Mouse (Mus musculus): Measurements from ENCODE around the gene Slc25a20. TPM values are rescaled to one million over a fixed set of nuclear protein-coding genes. Genes with fewer than 3 reads are reported as not detected.

Slc25a20 gene
- total and polyA plus RNA-seq, 3 experiments: 122 to 203 (median 190) TPM

DNA sequence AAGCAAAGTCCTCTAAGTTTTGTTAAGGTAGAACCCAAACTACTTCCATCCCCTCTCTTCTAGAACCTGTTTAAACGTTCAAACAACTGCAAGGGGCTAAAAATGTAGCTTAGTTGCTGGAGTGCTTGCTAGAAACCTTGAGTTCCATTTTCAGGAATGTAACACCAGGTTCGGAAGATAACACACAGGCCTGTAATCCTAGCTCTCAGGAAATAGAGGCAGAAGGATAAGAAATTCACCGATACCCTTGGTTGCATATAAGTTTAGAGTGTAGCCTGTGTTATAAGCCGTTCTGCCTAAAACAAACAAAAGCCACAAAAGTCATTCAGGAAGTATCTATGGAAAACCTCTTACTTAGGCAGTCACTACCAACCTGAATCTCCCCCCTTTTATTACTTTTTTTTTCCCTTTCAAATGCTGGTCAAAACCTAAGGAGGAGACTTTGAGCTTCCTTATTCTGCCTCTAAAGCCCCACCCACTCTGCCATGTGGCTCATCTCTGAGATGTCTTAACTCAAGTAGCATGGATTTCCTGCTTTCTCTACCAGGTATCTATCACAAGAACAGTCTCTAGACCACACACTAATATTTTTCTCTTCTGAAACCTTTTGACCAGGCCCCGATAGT, 30.1 kb upstream of the Slc25a20 start:
- intact Hi-C loops (cut with DNase I): no loop called here
- no peaks in the 10 kb centered on the region for H3K27me3 ChIP-seq (ENCODE audit: control insufficient read depth, insufficient read depth, low read length)
- H3K9ac ChIP-seq (ENCODE audit: low read depth, low read length): no peak overlapping the region
- no peaks in the 10 kb centered on the region for H3K4me1 ChIP-seq (ENCODE audit: control insufficient read depth, insufficient read depth, low read length)
- TF ChIP-seq CTCF (IDR thresholded peaks at IDR 0.05) (no peak), POLR2A (IDR thresholded peaks at IDR 0.05; ENCODE audit: insufficient read depth, low read depth, low read length) (no peak), EP300 (IDR thresholded peaks at IDR 0.05; ENCODE audit: insufficient read depth, low read depth, low read length) (no peak)
- peaks cover 9% of the 10 kb centered on the region for H3K36me3 ChIP-seq (ENCODE audit: control insufficient read depth, insufficient read depth, low read length)
- 62% methylated on average over 5 of the region's 5 CpGs for WGBS
- no peak for DNase-seq
- H3K27ac ChIP-seq: no peak overlapping the region
- peaks cover 3% of the 10 kb centered on the region for H3K79me2 ChIP-seq (replicated peaks; ENCODE audit: control insufficient read depth, insufficient read depth, low read length)
- H3K4me3 ChIP-seq: no peak overlapping the region

DNA sequence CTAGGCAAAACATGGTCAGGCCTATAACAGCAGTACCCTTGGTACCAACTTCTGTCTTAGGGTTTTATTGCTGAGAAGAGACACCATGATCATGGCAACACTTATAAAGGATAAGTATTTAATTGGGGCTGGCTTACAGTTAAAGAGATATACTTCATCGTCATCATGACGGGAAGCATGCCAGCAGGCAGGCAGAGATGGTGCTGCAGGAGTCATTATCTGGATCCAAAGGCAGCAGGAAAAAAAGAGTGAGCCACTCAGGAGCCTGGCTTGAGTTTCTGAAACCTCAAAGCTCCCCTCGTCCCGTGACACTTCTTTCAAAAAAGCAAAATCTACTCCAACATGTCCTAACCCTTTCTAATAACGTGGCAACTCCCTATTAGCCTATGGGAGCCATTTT, 29.5 kb upstream of the Slc25a20 start:
- intact Hi-C loops (cut with DNase I): no loop called here
- 54% methylated on average over 5 of the region's 5 CpGs for WGBS
- no peak for DNase-seq
- no peak overlapping the region for H3K4me3 ChIP-seq
- H3K4me1 ChIP-seq (ENCODE audit: control insufficient read depth, insufficient read depth, low read length): no peaks in the 10 kb centered on the region
- peaks cover 3% of the 10 kb centered on the region for H3K79me2 ChIP-seq (replicated peaks; ENCODE audit: control insufficient read depth, insufficient read depth, low read length)
- H3K36me3 ChIP-seq (ENCODE audit: control insufficient read depth, insufficient read depth, low read length): peaks cover 7% of the 10 kb centered on the region
- TF ChIP-seq CTCF (IDR thresholded peaks at IDR 0.05) (no peak), EP300 (IDR thresholded peaks at IDR 0.05; ENCODE audit: insufficient read depth, low read depth, low read length) (no peak), POLR2A (IDR thresholded peaks at IDR 0.05; ENCODE audit: insufficient read depth, low read depth, low read length) (no peak)
- H3K9ac ChIP-seq (ENCODE audit: low read depth, low read length): no peak overlapping the region
- H3K27ac ChIP-seq: no peak overlapping the region
- no peaks in the 10 kb centered on the region for H3K27me3 ChIP-seq (ENCODE audit: control insufficient read depth, insufficient read depth, low read length)

DNA sequence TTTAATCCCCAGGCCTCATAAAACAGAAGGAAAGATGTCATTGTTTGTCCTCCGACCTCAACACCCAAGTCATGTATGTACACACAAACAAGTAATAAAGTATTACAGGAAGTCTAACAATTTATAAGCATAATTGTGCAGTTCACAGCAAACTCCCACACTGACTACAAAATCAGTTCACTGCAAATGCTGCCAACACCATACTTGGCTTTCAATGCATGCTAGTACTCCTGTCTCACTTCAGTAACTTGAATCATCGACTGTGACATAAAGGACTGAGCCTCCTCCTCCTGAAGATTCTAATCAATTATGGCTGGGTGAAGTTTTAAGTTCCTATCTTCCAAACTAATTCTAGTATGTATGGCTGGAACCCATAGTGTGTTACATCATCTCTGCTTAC, 28.0 kb upstream of the Slc25a20 start:
- Histone ChIP-seq H3K27ac (no peak overlapping the region), H3K36me3 (ENCODE audit: control insufficient read depth, insufficient read depth, low read length) (peaks cover 13% of the 10 kb centered on the region), H3K4me1 (ENCODE audit: control insufficient read depth, insufficient read depth, low read length) (no peaks in the 10 kb centered on the region), H3K9ac (ENCODE audit: low read depth, low read length) (no peak overlapping the region), H3K79me2 (replicated peaks; ENCODE audit: control insufficient read depth, insufficient read depth, low read length) (peaks cover 8% of the 10 kb centered on the region), H3K27me3 (ENCODE audit: control insufficient read depth, insufficient read depth, low read length) (no peaks in the 10 kb centered on the region), H3K4me3 (no peak overlapping the region)
- WGBS: 53% methylated on average over 2 of the region's 2 CpGs
- DNase-seq: no peak
- intact Hi-C loops (cut with DNase I): no loop called here
- TF ChIP-seq EP300 (IDR thresholded peaks at IDR 0.05; ENCODE audit: insufficient read depth, low read depth, low read length) (no peak), POLR2A (IDR thresholded peaks at IDR 0.05; ENCODE audit: insufficient read depth, low read depth, low read length) (no peak), CTCF (IDR thresholded peaks at IDR 0.05) (no peak)

GRCm38 (mm10) chr9:108635415-108635814, 26.5 kb upstream of the Slc25a20 start:
- Histone ChIP-seq H3K79me2 (replicated peaks; ENCODE audit: control insufficient read depth, insufficient read depth, low read length) (peaks cover 10% of the 10 kb centered on the region), H3K27me3 (ENCODE audit: control insufficient read depth, insufficient read depth, low read length) (no peaks in the 10 kb centered on the region), H3K4me3 (no peak overlapping the region), H3K36me3 (ENCODE audit: control insufficient read depth, insufficient read depth, low read length) (peaks cover 21% of the 10 kb centered on the region), H3K27ac (no peak overlapping the region), H3K9ac (ENCODE audit: low read depth, low read length) (no peak overlapping the region), H3K4me1 (ENCODE audit: control insufficient read depth, insufficient read depth, low read length) (no peaks in the 10 kb centered on the region)
- TF ChIP-seq EP300 (IDR thresholded peaks at IDR 0.05; ENCODE audit: insufficient read depth, low read depth, low read length): no peak
- TF ChIP-seq POLR2A (IDR thresholded peaks at IDR 0.05; ENCODE audit: insufficient read depth, low read depth, low read length): no peak
- no peak for TF ChIP-seq CTCF (IDR thresholded peaks at IDR 0.05)
- DNase-seq: no peak
- intact Hi-C loops (cut with DNase I): no loop called here
- 72% methylated on average over 2 of the region's 2 CpGs for WGBS

- WGBS: 74% methylated on average over 2 of the region's 2 CpGs
- no peak overlapping the region for H3K4me3 ChIP-seq
- no peak overlapping the region for H3K9ac ChIP-seq (ENCODE audit: low read depth, low read length)
- intact Hi-C loops (cut with DNase I): no loop called here
- H3K36me3 ChIP-seq (ENCODE audit: control insufficient read depth, insufficient read depth, low read length): peaks cover 28% of the 10 kb centered on the region
- no peaks in the 10 kb centered on the region for H3K27me3 ChIP-seq (ENCODE audit: control insufficient read depth, insufficient read depth, low read length)
- H3K27ac ChIP-seq: no peak overlapping the region
- no peaks in the 10 kb centered on the region; the same call in 1 of the 2 replicates for H3K4me1 ChIP-seq (ENCODE audit: control insufficient read depth, insufficient read depth, low read length)
- no peak for TF ChIP-seq EP300 (IDR thresholded peaks at IDR 0.05; ENCODE audit: insufficient read depth, low read depth, low read length)
- no peak for TF ChIP-seq CTCF (IDR thresholded peaks at IDR 0.05)
- no peak for TF ChIP-seq POLR2A (IDR thresholded peaks at IDR 0.05; ENCODE audit: insufficient read depth, low read depth, low read length)
- H3K79me2 ChIP-seq (replicated peaks; ENCODE audit: control insufficient read depth, insufficient read depth, low read length): peaks cover 11% of the 10 kb centered on the region
- DNase-seq: no peak
Observed at GRCm38 (mm10) chr9:108639825-108640224, 22.1 kb upstream of the Slc25a20 start.

DNA sequence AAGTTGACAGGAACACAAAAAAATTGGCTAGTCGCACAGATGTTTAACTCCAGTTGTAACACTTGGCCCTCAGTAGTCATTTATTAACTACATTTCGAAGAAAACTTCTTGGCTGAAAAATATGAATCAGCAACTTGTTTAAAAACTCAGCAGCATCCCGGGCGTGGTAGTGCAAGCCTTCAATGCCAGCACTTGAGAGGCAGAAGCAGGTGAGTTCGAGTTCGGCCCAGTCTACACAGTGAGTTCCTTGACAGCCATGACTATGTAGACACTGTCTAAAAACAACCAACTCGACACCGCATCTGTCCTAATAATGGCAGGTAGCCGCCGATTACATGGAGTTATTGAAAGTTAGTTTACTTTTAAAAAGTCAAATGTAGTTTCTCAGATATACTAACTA, 13.7 kb upstream of the Slc25a20 start:
- peak overlapping the region; percentile 99 for H3K27ac ChIP-seq
- WGBS: 18% methylated on average over 10 of the region's 10 CpGs
- peaks cover 8% of the 10 kb centered on the region for H3K79me2 ChIP-seq (replicated peaks; ENCODE audit: control insufficient read depth, insufficient read depth, low read length)
- peak overlapping the region; percentile 99 for H3K9ac ChIP-seq (ENCODE audit: low read depth, low read length)
- DNase-seq: no peak
- H3K36me3 ChIP-seq (ENCODE audit: control insufficient read depth, insufficient read depth, low read length): peaks cover 14% of the 10 kb centered on the region
- H3K4me1 ChIP-seq (ENCODE audit: control insufficient read depth, insufficient read depth, low read length): peaks cover 10% of the 10 kb centered on the region
- no peaks in the 10 kb centered on the region for H3K27me3 ChIP-seq (ENCODE audit: control insufficient read depth, insufficient read depth, low read length)
- peak overlapping the region; percentile 87 for H3K4me3 ChIP-seq
- intact Hi-C loops (cut with DNase I): loop anchor here (5.0 kb wide), 2 partner anchors 44 to 71 kb away; partner anchors contain the start of gene Wdr6
- TF ChIP-seq EP300 (IDR thresholded peaks at IDR 0.05; ENCODE audit: insufficient read depth, low read depth, low read length): no peak
- no peak for TF ChIP-seq CTCF (IDR thresholded peaks at IDR 0.05)
- TF ChIP-seq POLR2A (IDR thresholded peaks at IDR 0.05; ENCODE audit: insufficient read depth, low read depth, low read length): no peak
